Mouse (Mus musculus) liver, adult 2 months (tissue): ENCODE measurements around the gene Gm49510.

ENCODE experiments used
- CTCF ChIP-seq: fragments of 200-500 bp; IDR thresholded peaks from 2 replicates; pipeline ENCODE4 v1.5.1; 2011; ENCODE audit warnings: low read depth, low read length, control low read depth
- POLR2A ChIP-seq: fragments of 200-500 bp; IDR thresholded peaks from 2 replicates; pipeline ENCODE4 v1.6.1; 2011; ENCODE audit warnings: low read length, control low read depth; ENCODE audit not compliant: insufficient read depth; ENCODE audit errors: extremely low read depth

DNA sequence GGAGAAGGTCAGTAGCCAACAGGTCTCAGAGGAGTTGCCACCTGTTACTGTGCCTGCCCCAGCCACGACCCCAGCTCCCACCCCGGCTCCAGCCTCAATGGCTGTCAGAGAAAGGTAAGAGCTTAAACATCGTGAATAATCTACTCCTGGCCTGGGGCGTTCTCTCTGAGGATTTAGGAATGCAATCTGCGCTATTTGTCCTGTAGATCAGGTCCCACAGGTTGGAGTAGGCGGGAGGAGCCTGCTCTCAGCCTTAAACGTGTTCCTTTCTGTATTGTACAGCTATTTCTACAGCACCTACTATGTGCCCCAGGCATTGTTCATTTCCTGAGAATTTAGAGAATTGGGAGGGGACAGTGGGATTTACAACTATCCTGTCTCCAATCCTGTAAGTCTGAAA is 8.9 kb downstream of the Gm49510 start:
- no peak for TF ChIP-seq CTCF
- TF ChIP-seq POLR2A = no peak
